Mouse (Mus musculus): ENCODE measurements around the gene Tmem198b.
A peak's percentile ranks its signal among the peaks of the same experiment; 100 is the strongest.

The Tmem198b gene

GRCm38 (mm10) chr10:128804271-128805091 lies at the start of gene Tmem198b:
Gene Tmem198b, minus strand, starts transcription at chr10:128804370.
- peak; percentile 90 for DNase-seq (ENCODE audit: low read depth, low spot score)

- DNase-seq (ENCODE audit: low read depth, low spot score): no peak
These were observed 46.2 kb upstream of the Tmem198b start for GRCm38 (mm10) chr10:128850339-128850738.

- DNase-seq (ENCODE audit: low read depth, low spot score): no peak
These were observed 44.3 kb upstream of the Tmem198b start for GRCm38 (mm10) chr10:128848426-128848825.

DNA sequence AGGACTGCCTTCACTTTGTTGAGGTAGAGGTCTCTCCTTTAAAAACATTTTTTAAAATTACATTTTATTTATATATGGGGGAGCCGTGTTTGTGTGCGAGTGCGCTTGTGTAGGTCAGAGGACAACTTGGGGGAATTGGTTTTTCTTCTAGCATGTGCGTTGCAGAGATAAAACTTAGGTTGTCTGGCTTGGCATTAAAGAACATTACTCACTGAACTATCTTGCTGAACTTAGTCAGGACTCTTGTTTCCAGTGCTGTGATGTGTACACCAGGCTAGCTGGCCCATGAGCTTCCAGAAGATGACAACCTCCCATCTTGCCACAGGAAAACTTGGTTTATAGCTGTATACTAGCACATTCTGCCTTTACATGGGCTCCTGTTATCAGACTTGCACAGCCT lies 42.5 kb upstream of the Tmem198b start:
- no peak for DNase-seq (ENCODE audit: low read depth, low spot score)

DNA sequence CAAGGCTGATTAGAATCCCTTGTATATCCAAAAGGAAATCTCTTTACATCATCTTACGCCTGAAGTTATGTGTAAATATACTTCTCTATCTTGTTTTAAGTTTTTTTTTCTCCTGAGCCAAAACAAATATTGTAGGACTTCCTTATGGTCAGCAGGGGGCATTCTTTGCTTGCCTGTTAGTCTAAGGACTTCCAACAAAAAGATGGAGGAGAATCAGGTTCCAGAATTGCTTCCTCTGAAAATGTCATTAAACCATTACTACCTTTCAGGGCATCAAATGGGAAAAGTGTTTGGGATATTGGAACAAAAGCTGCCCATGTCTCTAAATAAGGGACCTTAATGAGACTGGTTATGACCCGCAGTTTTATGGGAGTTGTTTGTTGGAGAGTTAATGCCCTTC lies 41.3 kb upstream of the Tmem198b start:
- DNase-seq (ENCODE audit: low read depth, low spot score): peak; percentile 33

GRCm38 (mm10) chr10:128843260-128843659 lies 39.1 kb upstream of the Tmem198b start:
- DNase-seq (ENCODE audit: low read depth, low spot score): no peak

GRCm38 (mm10) chr10:128840612-128841011 lies 36.4 kb upstream of the Tmem198b start:
- no peak for DNase-seq (ENCODE audit: low read depth, low spot score)

- no peak for DNase-seq (ENCODE audit: low read depth, low spot score)
These were observed 35.3 kb upstream of the Tmem198b start for GRCm38 (mm10) chr10:128839434-128839833.

DNA sequence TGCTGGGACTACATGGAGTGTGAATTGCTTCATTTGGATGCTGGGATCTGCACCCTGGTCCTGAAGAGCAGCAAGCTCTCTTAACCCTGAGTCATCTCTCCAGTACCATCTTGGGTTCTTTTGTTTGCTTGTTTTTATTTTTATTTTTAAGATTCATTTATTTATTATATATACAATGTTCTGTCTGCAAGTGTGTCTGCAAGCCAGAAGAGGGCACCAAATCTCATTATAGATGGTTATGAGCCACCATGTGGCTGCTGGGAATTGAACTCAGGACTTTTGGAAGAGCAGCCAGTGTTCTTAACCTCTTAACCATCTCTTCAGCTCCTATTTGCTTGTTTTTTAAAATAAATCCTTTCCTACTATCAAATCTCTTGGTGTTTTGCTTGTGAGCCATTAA lies 33.2 kb upstream of the Tmem198b start:
- peak; percentile 27 for DNase-seq (ENCODE audit: low read depth, low spot score)

- peak; percentile 49 for DNase-seq (ENCODE audit: low read depth, low spot score)
These were observed 19.7 kb upstream of the Tmem198b start for GRCm38 (mm10) chr10:128823821-128824220.

GRCm38 (mm10) chr10:128823087-128823486 lies 18.9 kb upstream of the Tmem198b start:
- peak; percentile 25 for DNase-seq (ENCODE audit: low read depth, low spot score)

DNA sequence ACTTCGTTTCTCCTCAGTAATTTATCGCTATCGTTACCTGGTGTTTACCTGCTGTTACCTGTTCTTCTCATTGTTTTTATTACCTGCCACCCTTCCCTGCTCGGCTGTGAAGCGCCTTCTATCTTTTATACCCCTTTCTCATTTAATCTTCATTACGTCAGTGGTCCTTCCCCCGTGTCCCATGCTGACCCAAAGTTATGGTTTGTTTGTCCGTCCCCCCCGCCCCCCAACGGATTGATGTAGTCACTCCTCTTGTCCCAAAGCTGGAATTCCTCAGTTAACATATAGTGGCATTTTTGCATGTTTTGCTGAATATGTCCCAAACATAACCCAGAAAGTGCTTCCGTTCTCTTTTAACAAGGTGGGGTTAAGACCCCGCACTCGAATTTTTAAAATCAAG lies 18.0 kb upstream of the Tmem198b start:
- DNase-seq (ENCODE audit: low read depth, low spot score): no peak

- peak; percentile 100 for DNase-seq (ENCODE audit: low read depth, low spot score)
These were observed 17.3 kb upstream of the Tmem198b start, which contains the start of gene Ormdl2 for GRCm38 (mm10) chr10:128821358-128822056. Gene Ormdl2, minus strand, starts transcription at chr10:128821645.

- no peak for DNase-seq (ENCODE audit: low read depth, low spot score)
These were observed 16.0 kb upstream of the Tmem198b start for GRCm38 (mm10) chr10:128820217-128820616.

- DNase-seq (ENCODE audit: low read depth, low spot score): no peak
These were observed 12.9 kb upstream of the Tmem198b start, which contains the start of gene Sarnp for GRCm38 (mm10) chr10:128817033-128817432. Gene Sarnp, plus strand, starts transcription at chr10:128817333.

DNA sequence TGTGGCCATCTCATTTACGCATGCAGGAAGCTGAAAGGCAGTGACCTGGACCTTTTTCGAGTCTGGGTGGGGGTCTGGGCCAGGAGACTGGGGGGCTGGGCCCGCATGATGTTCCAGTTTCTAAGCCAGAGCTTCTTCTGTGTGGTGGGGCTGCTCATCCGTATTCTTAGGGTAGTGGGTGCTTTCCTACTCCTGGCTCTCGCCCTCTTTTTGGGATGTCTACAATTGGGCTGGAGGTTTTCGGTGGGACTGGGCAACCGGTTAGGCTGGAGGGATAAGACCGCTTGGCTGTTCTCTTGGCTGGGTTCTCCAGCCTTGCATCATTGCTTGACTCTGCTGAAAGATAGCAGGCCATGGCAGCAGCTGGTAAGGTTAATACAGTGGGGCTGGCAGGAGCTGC lies 2.8 kb upstream of the Tmem198b start:
- DNase-seq (ENCODE audit: low read depth, low spot score): no peak

DNA sequence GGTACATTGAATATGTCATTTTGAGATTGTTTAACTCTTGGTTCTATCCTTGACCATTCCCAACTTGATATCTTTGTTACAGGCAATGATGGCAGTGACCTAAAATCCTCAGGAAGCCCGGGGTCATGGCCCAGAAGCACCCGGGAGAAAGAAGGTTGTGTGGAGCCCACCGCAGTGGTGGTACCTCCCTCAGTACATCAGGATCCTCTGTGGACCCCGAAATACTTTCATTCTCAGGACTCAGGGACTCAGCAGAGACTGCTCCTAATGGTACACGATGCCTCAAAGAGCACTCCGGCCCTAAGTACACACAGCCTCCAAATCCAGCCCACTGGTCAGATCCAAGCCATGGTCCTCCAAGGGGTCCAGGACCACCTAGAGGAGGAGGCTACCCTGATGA lies 1.9 kb upstream of the Tmem198b start:
- peak; percentile 32 for DNase-seq (ENCODE audit: low read depth, low spot score)

GRCm38 (mm10) chr10:128805092-128806000 lies 1.2 kb upstream of the Tmem198b start:
- peak; percentile 99 for DNase-seq (ENCODE audit: low read depth, low spot score)

DNA sequence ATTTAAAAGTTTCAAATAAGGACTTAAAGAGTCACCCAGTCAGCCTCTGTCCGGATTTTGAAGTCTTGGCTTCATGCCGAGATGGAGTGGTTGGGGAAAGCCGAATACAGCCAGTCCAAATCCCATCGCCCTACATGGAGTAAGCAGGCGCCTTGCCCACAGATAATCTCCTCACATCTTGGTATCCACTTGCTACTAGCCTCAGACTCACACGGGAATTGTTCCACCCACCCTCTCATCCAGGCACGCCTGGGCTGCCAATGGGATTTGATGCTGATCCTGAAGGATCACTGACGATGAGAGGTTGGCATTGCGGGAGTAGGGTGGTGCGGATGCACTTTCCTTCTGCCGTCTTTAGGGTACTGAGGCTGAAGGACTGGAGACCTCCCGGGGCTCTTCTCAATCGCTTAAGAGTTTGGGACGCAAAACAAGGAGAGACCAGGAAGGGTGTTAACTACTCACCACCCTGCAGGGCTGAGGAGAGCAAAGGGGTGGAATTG lies 349 bp downstream of the Tmem198b start, which contains the start of gene Dnajc14:
Dnajc14 (plus strand) TSS at position 292 of the 500 bp plus-strand sequence.
- DNase-seq (ENCODE audit: low read depth, low spot score): no peak

GRCm38 (mm10) chr10:128803361-128803760 lies 809 bp downstream of the Tmem198b start:
- no peak for DNase-seq (ENCODE audit: low read depth, low spot score)

- no peak for DNase-seq (ENCODE audit: low read depth, low spot score)
These were observed 1.2 kb downstream of the Tmem198b start for GRCm38 (mm10) chr10:128802956-128803355.

All from A20 (cell line).